Mouse (Mus musculus) lung, postnatal 0 days (tissue): ENCODE measurements around the gene H2-K1.
A peak's percentile ranks its signal among the peaks of the same experiment; 100 is the strongest.

Experiments
- CTCF ChIP-seq: IDR thresholded peaks from 2 replicates; pipeline ENCODE4 v1.5.1; 2016; ENCODE audit warnings: antibody characterized with exemption, mild to moderate bottlenecking
- EP300 ChIP-seq: IDR thresholded peaks from 2 replicates; pipeline ENCODE4 v1.6.1; 2016; ENCODE audit warnings: antibody characterized with exemption, mild to moderate bottlenecking, control low read depth

DNA sequence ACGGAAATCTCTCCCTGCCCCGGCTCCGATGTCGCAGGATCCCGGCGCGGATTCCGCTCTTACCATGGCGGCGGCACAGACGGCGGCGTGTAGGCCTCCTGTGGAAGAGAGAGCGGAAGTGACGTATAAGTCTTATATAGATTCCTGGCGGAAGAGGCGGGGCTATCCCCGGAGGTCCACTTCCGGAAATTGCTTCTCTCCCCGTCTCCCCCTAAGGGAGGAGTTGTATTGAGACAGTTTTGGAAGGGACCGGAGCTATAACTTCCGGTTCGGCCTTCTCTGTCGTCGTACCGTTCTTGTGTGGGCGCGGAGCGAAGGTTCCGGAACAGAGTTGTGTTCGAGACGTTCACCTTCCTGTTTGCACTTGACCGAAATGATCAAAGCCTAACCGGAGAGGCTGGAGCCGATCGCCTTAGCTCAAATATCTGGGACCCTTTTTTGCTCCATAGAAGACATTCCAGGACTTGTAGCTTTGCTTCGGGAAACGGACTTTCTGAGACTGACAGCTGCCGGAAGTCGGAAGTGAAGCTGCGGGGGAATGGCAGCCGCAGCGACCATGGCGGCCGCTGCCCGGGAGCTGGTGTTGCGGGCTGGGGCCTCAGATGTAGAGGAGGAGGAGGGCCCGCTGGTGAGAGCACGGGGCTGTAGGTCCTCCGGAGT is 44.5 kb downstream of the H2-K1 start, which contains the start of the genes Vps52 and Rps18:
- TF ChIP-seq CTCF (peak; percentile 51), EP300 (peak; percentile 51; the same call in 1 of the 2 replicates)
